Mouse (Mus musculus) forebrain, postnatal 0 days (tissue): Measurements from ENCODE around the gene Camk1g. TPM values are rescaled to one million over a fixed set of nuclear protein-coding genes. Genes with fewer than 3 reads are reported as not detected.

Source experiments
- ATAC-seq: fragments of 200-750 bp; cut with Nextera tagmentation; 2 replicates; pipeline ENCODE4 v1.8.0; 2017; ENCODE audit warnings: mild to moderate bottlenecking, moderate library complexity
- DNase-seq: peaks from one replicate; pipeline ENCODE4 v3.0.0-alpha.2; 2015
- H3K27ac ChIP-seq: fragments of 300-500 bp; sonication (generic); 2 replicates; pipeline ENCODE4 v1.5.1; 2014; ENCODE audit warnings: low read depth, mild to moderate bottlenecking, antibody characterized with exemption, low read length, moderate library complexity, mixed read lengths
- H3K27me3 ChIP-seq: fragments of 300-500 bp; sonication (generic); 2 replicates; pipeline ENCODE4 v1.6.1; 2014; ENCODE audit warnings: mild to moderate bottlenecking, low read length, mixed read lengths; ENCODE audit not compliant: insufficient read depth
- H3K36me3 ChIP-seq: fragments of 300-500 bp; sonication (generic); 2 replicates; pipeline ENCODE4 v1.6.1; 2014; ENCODE audit warnings: mild to moderate bottlenecking, moderate library complexity; ENCODE audit not compliant: insufficient read depth
- H3K4me1 ChIP-seq: fragments of 300-500 bp; sonication (generic); 2 replicates; pipeline ENCODE4 v1.6.1; 2014; ENCODE audit warnings: antibody characterized with exemption; ENCODE audit not compliant: insufficient read depth
- H3K4me2 ChIP-seq: fragments of 300-500 bp; sonication (generic); 2 replicates; pipeline ENCODE4 v1.6.1; 2014; ENCODE audit warnings: low read depth, mild to moderate bottlenecking, moderate library complexity
- H3K4me3 ChIP-seq: fragments of 300-500 bp; sonication (generic); 2 replicates; pipeline ENCODE4 v1.5.1; 2014; ENCODE audit warnings: low read depth, low read length, mixed read lengths
- H3K9ac ChIP-seq: fragments of 300-500 bp; sonication (generic); 2 replicates; pipeline ENCODE4 v1.6.1; 2014; ENCODE audit warnings: mild to moderate bottlenecking
- H3K9me3 ChIP-seq: fragments of 300-500 bp; sonication (generic); 2 replicates; pipeline ENCODE4 v1.6.1; 2016; ENCODE audit warnings: low read length
- CTCF ChIP-seq: sonication (generic); IDR thresholded peaks from 2 replicates; pipeline ENCODE4 v1.5.1; 2016; ENCODE audit warnings: antibody characterized with exemption, control low read depth, low read depth
- WGBS: fragments of 180-500 bp; shearing (Covaris S2); extraction: QIAGEN DNeasy Blood & Tissue Kit; methylation state at CpG from one replicate; pipeline ENCODE4 v1.1.7; 2014; 5-methylcytosine and 5-hydroxymethylcytosine counted together
- polyA plus RNA-seq: library from polyadenylated mRNA; unstranded; fragments of >200 nt; fragmentation: Nextera tagmentation; extraction: Ambion mirVana; gene quantifications from 2 replicates; pipeline ENCODE4 v1.2.1, GENCODE M21; 2015
- total RNA-seq: library from RNA; depleted of rRNA; stranded (reverse); fragments of >200 nt; gene quantifications from 2 replicates; pipeline ENCODE4 v1.2.3, GENCODE M21; 2014

Camk1g gene
- total and polyA plus RNA-seq, 2 experiments from 2014 or later = 46.0 to 56.1 TPM

- WGBS = 71% methylated on average over 9 of the region's 9 CpGs
- no peaks in the 10 kb centered on the region for H3K27me3 ChIP-seq
- H3K4me2 ChIP-seq = no peak overlapping the region
- DNase-seq = no peak
- H3K36me3 ChIP-seq = no peaks in the 10 kb centered on the region
- H3K9me3 ChIP-seq = no peaks in the 10 kb centered on the region
- no peak for TF ChIP-seq CTCF
- no peak for ATAC-seq
- 0 out of 2 replicates have a peak, but pooled peaks cover 4% of the 10 kb centered on the region for H3K4me1 ChIP-seq
- H3K4me3 ChIP-seq = no peak overlapping the region
- H3K27ac ChIP-seq = no peak overlapping the region
- no peak overlapping the region for H3K9ac ChIP-seq
These were observed 40.5 kb downstream of the Camk1g start for GRCm38 (mm10) chr1:193329557-193329956.

- ATAC-seq (no peak), DNase-seq (no peak)
- TF ChIP-seq CTCF = no peak
- 75% methylated on average over 5 of the region's 5 CpGs for WGBS
- no peak overlapping the region for H3K27ac ChIP-seq
- no peak overlapping the region for H3K4me3 ChIP-seq
- no peaks in the 10 kb centered on the region for H3K4me1 ChIP-seq
- no peak overlapping the region for H3K9ac ChIP-seq
- no peaks in the 10 kb centered on the region for H3K9me3 ChIP-seq
- no peaks in the 10 kb centered on the region for H3K27me3 ChIP-seq
- H3K36me3 ChIP-seq = no peaks in the 10 kb centered on the region
- no peak overlapping the region for H3K4me2 ChIP-seq
These were observed 42.4 kb downstream of the Camk1g start for GRCm38 (mm10) chr1:193327686-193328085.

GRCm38 (mm10) chr1:193327216-193327615 is 42.9 kb downstream of the Camk1g start:
- no peaks in the 10 kb centered on the region for H3K27me3 ChIP-seq
- H3K36me3 ChIP-seq = no peaks in the 10 kb centered on the region
- 45% methylated on average over 1 of the region's 1 CpGs for WGBS
- H3K4me2 ChIP-seq = no peak overlapping the region
- H3K27ac ChIP-seq = no peak overlapping the region
- no peak for TF ChIP-seq CTCF
- DNase-seq (no peak), ATAC-seq (peak; percentile 53; the same call in 1 of the 2 replicates)
- H3K4me3 ChIP-seq = no peak overlapping the region
- H3K9me3 ChIP-seq = no peaks in the 10 kb centered on the region
- no peak overlapping the region for H3K9ac ChIP-seq
- H3K4me1 ChIP-seq = no peaks in the 10 kb centered on the region

GRCm38 (mm10) chr1:193326456-193327145 is 43.5 kb downstream of the Camk1g start:
- Histone ChIP-seq H3K4me1 (no peaks in the 10 kb centered on the region), H3K4me3 (no peak overlapping the region), H3K27me3 (no peaks in the 10 kb centered on the region), H3K9me3 (no peaks in the 10 kb centered on the region), H3K4me2 (no peak overlapping the region), H3K36me3 (no peaks in the 10 kb centered on the region), H3K9ac (no peak overlapping the region), H3K27ac (no peak overlapping the region)
- 75% methylated on average over 7 of the region's 7 CpGs for WGBS
- peak; percentile 29; the same call in 1 of the 2 replicates for TF ChIP-seq CTCF
- ATAC-seq (no peak), DNase-seq (no peak)

GRCm38 (mm10) chr1:193325891-193326290 is 44.2 kb downstream of the Camk1g start:
- Histone ChIP-seq H3K9me3 (no peaks in the 10 kb centered on the region), H3K27me3 (no peaks in the 10 kb centered on the region), H3K36me3 (no peaks in the 10 kb centered on the region), H3K9ac (no peak overlapping the region), H3K4me2 (no peak overlapping the region), H3K27ac (no peak overlapping the region), H3K4me3 (no peak overlapping the region), H3K4me1 (no peaks in the 10 kb centered on the region)
- DNase-seq = no peak
- no peak for ATAC-seq
- 93% methylated on average over 6 of the region's 6 CpGs for WGBS
- no peak for TF ChIP-seq CTCF

GRCm38 (mm10) chr1:193324224-193324623 is 45.9 kb downstream of the Camk1g start:
- Histone ChIP-seq H3K9ac (no peak overlapping the region), H3K4me2 (no peak overlapping the region), H3K4me3 (no peak overlapping the region), H3K4me1 (no peaks in the 10 kb centered on the region), H3K36me3 (no peaks in the 10 kb centered on the region), H3K27ac (no peak overlapping the region), H3K27me3 (no peaks in the 10 kb centered on the region), H3K9me3 (no peaks in the 10 kb centered on the region)
- no peak for ATAC-seq
- peak; percentile 70 for TF ChIP-seq CTCF
- DNase-seq = no peak
- 45% methylated on average over 2 of the region's 2 CpGs for WGBS

- H3K4me2 ChIP-seq = no peak overlapping the region
- H3K4me1 ChIP-seq = no peaks in the 10 kb centered on the region
- no peaks in the 10 kb centered on the region for H3K9me3 ChIP-seq
- H3K36me3 ChIP-seq = no peaks in the 10 kb centered on the region
- DNase-seq (no peak), ATAC-seq (no peak)
- no peak overlapping the region for H3K27ac ChIP-seq
- 94% methylated on average over 6 of the region's 6 CpGs for WGBS
- H3K27me3 ChIP-seq = no peaks in the 10 kb centered on the region
- no peak for TF ChIP-seq CTCF
- no peak overlapping the region for H3K9ac ChIP-seq
- no peak overlapping the region for H3K4me3 ChIP-seq
These were observed 46.4 kb downstream of the Camk1g start for GRCm38 (mm10) chr1:193323686-193324085.
